Mouse (Mus musculus) liver, embryonic 15.5 days (tissue): ENCODE results near the gene Apex2. TPM values are rescaled to one million over a fixed set of nuclear protein-coding genes. Genes with fewer than 3 reads are reported as not detected.
"Not testable (repeated sequence)": the region's sequence is repeated elsewhere in the genome, so short reads cannot be mapped to it uniquely, and the experiment has no call there.

Source experiments
- ATAC-seq: fragments of 200-750 bp; cut with Nextera tagmentation; 2 replicates; pipeline ENCODE4 v1.8.0; 2017; ENCODE audit warnings: moderate number of reproducible peaks, mild to moderate bottlenecking, moderate library complexity; ENCODE audit not compliant: insufficient read depth
- H3K27ac ChIP-seq: fragments of 300-500 bp; sonication (generic); replicated peaks from 2 replicates; pipeline ENCODE4 v1.5.1; 2015; ENCODE audit warnings: mild to moderate bottlenecking, inconsistent platforms
- H3K27me3 ChIP-seq: fragments of 300-500 bp; sonication (generic); 2 replicates; pipeline ENCODE4 v1.6.1; 2015; ENCODE audit warnings: mild to moderate bottlenecking, inconsistent platforms
- H3K36me3 ChIP-seq: fragments of 300-500 bp; sonication (generic); replicated peaks from 2 replicates; pipeline ENCODE4 v1.6.1; 2015; ENCODE audit warnings: moderate library complexity, mild to moderate bottlenecking, inconsistent platforms
- H3K4me1 ChIP-seq: fragments of 300-500 bp; sonication (generic); replicated peaks from 2 replicates; pipeline ENCODE4 v1.6.1; 2015; ENCODE audit warnings: inconsistent platforms
- H3K4me2 ChIP-seq: fragments of 300-500 bp; sonication (generic); 2 replicates; pipeline ENCODE4 v1.6.1; 2015; ENCODE audit warnings: moderate library complexity, mild to moderate bottlenecking, inconsistent platforms
- H3K4me3 ChIP-seq: fragments of 300-500 bp; sonication (generic); replicated peaks from 2 replicates; pipeline ENCODE4 v1.5.1; 2015; ENCODE audit warnings: mild to moderate bottlenecking, inconsistent platforms
- H3K9ac ChIP-seq: fragments of 300-500 bp; sonication (generic); 2 replicates; pipeline ENCODE4 v1.6.1; 2015; ENCODE audit warnings: moderate library complexity, mild to moderate bottlenecking, inconsistent platforms
- H3K9me3 ChIP-seq: fragments of 300-500 bp; sonication (generic); replicated peaks from 2 replicates; pipeline ENCODE4 v1.6.1; 2016; ENCODE audit warnings: inconsistent platforms
- WGBS: fragments of 180-500 bp; shearing (Covaris S2); methylation state at CpG from one replicate; pipeline ENCODE4 v1.1.7; 2015; ENCODE audit warnings: mixed read lengths; ENCODE audit not compliant: insufficient replicate concordance; 5-methylcytosine and 5-hydroxymethylcytosine counted together
- microRNA-seq: library from miRNA; unstranded; fragments of <30 nt; microRNA quantifications from one replicate; pipeline ENCODE4, GENCODE M21; 2016
- polyA plus RNA-seq: library from polyadenylated mRNA; unstranded; fragments of >200 nt; fragmentation: Nextera tagmentation; extraction: Ambion mirVana; gene quantifications from 2 replicates; pipeline ENCODE4 v1.2.1, GENCODE M21; 2015

Gene Apex2
- polyA plus RNA-seq, 1 experiment from 2014 or later: 11.1 TPM

- not testable (repeated sequence) for ATAC-seq, H3K4me1 ChIP-seq
These were observed 101.9 kb downstream of the Apex2 start for GRCm38 (mm10) chrX:150487811-150488210.

DNA sequence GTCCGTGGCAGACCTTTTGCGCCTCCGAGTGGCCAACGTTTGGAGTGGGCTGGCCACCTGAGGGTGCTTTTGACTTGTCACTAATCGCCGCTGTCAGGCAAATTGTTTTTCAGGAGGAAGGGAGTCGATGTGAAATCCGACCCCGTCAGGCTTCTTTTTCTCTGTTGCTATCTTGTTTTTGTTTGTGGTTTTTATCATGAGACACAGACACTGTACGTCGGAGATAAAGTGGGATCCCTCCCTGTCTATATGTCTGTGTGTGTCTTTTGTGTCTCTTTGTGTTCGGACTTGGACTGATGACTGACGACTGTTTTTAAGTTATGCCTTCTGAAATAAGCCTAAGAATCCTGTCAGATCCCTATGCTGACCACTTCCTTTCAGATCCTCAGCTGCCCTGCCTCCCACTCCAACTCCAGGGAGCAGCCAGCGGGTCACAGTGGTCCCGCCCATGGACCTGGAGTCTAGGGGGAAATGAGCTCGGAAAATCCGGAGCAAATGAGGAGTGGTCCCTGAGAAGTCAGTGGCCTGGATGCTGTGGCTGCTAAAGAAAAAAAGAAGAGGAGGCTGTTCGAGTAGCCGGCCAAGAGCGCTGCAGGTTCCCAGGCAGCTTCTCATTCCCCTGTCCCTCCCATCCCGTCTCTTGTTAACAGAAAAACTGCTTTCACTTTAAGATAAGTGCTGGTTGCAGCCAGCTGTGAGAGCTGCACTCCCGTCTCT is 103.2 kb downstream of the Apex2 start:
- not testable (repeated sequence) for H3K9me3 ChIP-seq, ATAC-seq, H3K4me1 ChIP-seq, H3K9ac ChIP-seq, H3K36me3 ChIP-seq, H3K27me3 ChIP-seq
- Histone ChIP-seq H3K27ac (peak overlapping the region; percentile 48; the same call in 1 of the 2 replicates), H3K4me3 (peak overlapping the region; percentile 38), H3K4me2 (peak overlapping the region; percentile 52)
- 31% methylated on average over 13 of the region's 22 CpGs for WGBS

More at GRCm38 (mm10) chrX:150487811-150488210, 101.9 kb downstream of the Apex2 start:
- not testable (repeated sequence) for H3K27me3 ChIP-seq, H3K9me3 ChIP-seq, H3K4me3 ChIP-seq, H3K4me2 ChIP-seq, H3K36me3 ChIP-seq, H3K27ac ChIP-seq, H3K9ac ChIP-seq
- WGBS: 35% methylated on average over 4 of the region's 10 CpGs

GRCm38 (mm10) chrX:150477854-150478780 is 111.6 kb downstream of the Apex2 start:
- peak overlapping the region; percentile 54 for H3K4me2 ChIP-seq
- H3K4me1 ChIP-seq: peaks cover 15% of the 10 kb centered on the region
- H3K9me3 ChIP-seq: no peaks in the 10 kb centered on the region
- H3K27ac ChIP-seq: peak overlapping the region; percentile 82
- no peaks in the 10 kb centered on the region for H3K27me3 ChIP-seq
- peak; percentile 98 for ATAC-seq
- H3K9ac ChIP-seq: peak overlapping the region; percentile 57
- under 1% methylated on average over 34 of the region's 34 CpGs for WGBS
- no peaks in the 10 kb centered on the region for H3K36me3 ChIP-seq
- H3K4me3 ChIP-seq: peak overlapping the region; percentile 69

- Histone ChIP-seq H3K9me3 (no peaks in the 10 kb centered on the region), H3K4me1 (peaks cover 12% of the 10 kb centered on the region), H3K4me2 (no peak overlapping the region), H3K9ac (no peak overlapping the region), H3K27ac (no peak overlapping the region), H3K27me3 (no peaks in the 10 kb centered on the region), H3K4me3 (no peak overlapping the region), H3K36me3 (no peaks in the 10 kb centered on the region)
- no peak for ATAC-seq
- WGBS: 44% methylated on average over 1 of the region's 1 CpGs
These were observed 118.3 kb downstream of the Apex2 start for GRCm38 (mm10) chrX:150471416-150471815.

Small RNAs within 50 kb of the gene (microRNA-seq; reads per million reads assigned to microRNA genes)
- gene Mir3620: not detected

Other genes with a start within 250 kb of the Apex2 start
- gene Tmem29, start 130.7 kb downstream of the Apex2 start, polyA plus RNA-seq: 12.3 and 13.4 TPM in 2 replicates
- gene Alas2, start 42.5 kb downstream of the Apex2 start, polyA plus RNA-seq: 1,389 and 1,560 TPM in 2 replicates
- gene Pfkfb1, start 1.6 kb downstream of the Apex2 start, polyA plus RNA-seq: 8.1 and 10.1 TPM in 2 replicates
- 0.60 and 0.78 TPM in 2 replicates for gene Tro, start 67.7 kb upstream of the Apex2 start, polyA plus RNA-seq
- 64.8 and 66.6 TPM in 2 replicates for gene Maged2, start 224.5 kb upstream of the Apex2 start, polyA plus RNA-seq